Mouse (Mus musculus) lung, adult 2 months (tissue): ENCODE results near the gene Snx32. TPM values are rescaled to one million over a fixed set of nuclear protein-coding genes. Genes with fewer than 3 reads are reported as not detected.

ENCODE experiments used
- DNase-seq: peaks from one replicate; pipeline ENCODE4 v3.0.0; 2022
- H3K4me1 ChIP-seq: fragments of 200-500 bp; 2 replicates; pipeline ENCODE4 v1.6.1; 2011; ENCODE audit warnings: low read length; ENCODE audit not compliant: control insufficient read depth, insufficient read depth
- H3K4me3 ChIP-seq: fragments of 200-500 bp; replicated peaks from 2 replicates; pipeline ENCODE3; 2011; ENCODE audit warnings: low read depth, mild to moderate bottlenecking, control low read depth, low read length; ENCODE audit errors: extremely low read depth
- CTCF ChIP-seq: fragments of 200-500 bp; IDR thresholded peaks from 2 replicates; pipeline ENCODE4 v1.5.1; 2011; ENCODE audit warnings: mild to moderate bottlenecking, low read length, control low read depth; ENCODE audit not compliant: insufficient read depth
- POLR2A ChIP-seq: fragments of 200-500 bp; IDR thresholded peaks from 2 replicates; pipeline ENCODE4 v1.6.1; 2011; ENCODE audit warnings: low read depth, mild to moderate bottlenecking, control low read depth, low read length, borderline replicate concordance; ENCODE audit errors: extremely low read depth
- WGBS: fragments of 180-500 bp; shearing (Covaris S2); methylation state at CpG from one replicate; pipeline ENCODE4 v1.1.7; 2018; 5-methylcytosine and 5-hydroxymethylcytosine counted together
- polyA plus RNA-seq: library from polyadenylated mRNA; depleted of rRNA; stranded (reverse); fragments of >200 nt; gene quantifications from 2 replicates; pipeline ENCODE4 v1.2.3, GENCODE M21; 2012

The Snx32 gene
- polyA plus RNA-seq, 1 experiment = 15.6 TPM

GRCm38 (mm10) chr19:5461411-5461810 lies 48.9 kb downstream of the Snx32 start:
- WGBS = 83% methylated on average over 6 of the region's 6 CpGs

GRCm38 (mm10) chr19:5460465-5460911 lies 49.9 kb downstream of the Snx32 start, which contains the start of gene Fibp:
Gene Fibp, plus strand, starts transcription at chr19:5460615.
- peaks cover 8% of the 10 kb centered on the region for H3K4me1 ChIP-seq
- peak; percentile 89 for DNase-seq
- under 1% methylated on average over 32 of the region's 32 CpGs for WGBS

More at GRCm38 (mm10) chr19:5461411-5461810, 48.9 kb downstream of the Snx32 start:
- peaks cover 8% of the 10 kb centered on the region for H3K4me1 ChIP-seq
- TF ChIP-seq CTCF (no peak), POLR2A (no peak)
- peak overlapping the region; percentile 2 for H3K4me3 ChIP-seq
- no peak for DNase-seq

GRCm38 (mm10) chr19:5459896-5460295 lies 50.4 kb downstream of the Snx32 start:
- 20% methylated on average over 3 of the region's 3 CpGs for WGBS
- H3K4me1 ChIP-seq = peaks cover 8% of the 10 kb centered on the region
- no peak for TF ChIP-seq CTCF
- no peak for TF ChIP-seq POLR2A
- H3K4me3 ChIP-seq = no peak overlapping the region
- no peak for DNase-seq

More at GRCm38 (mm10) chr19:5460465-5460911, 49.9 kb downstream of the Snx32 start, which contains the start of gene Fibp:
- TF ChIP-seq POLR2A (peak; percentile 78), CTCF (no peak)
- H3K4me3 ChIP-seq = peak within 1 kb of the TSS; percentile 96

GRCm38 (mm10) chr19:5459019-5459418 lies 51.3 kb downstream of the Snx32 start:
- TF ChIP-seq CTCF (no peak), POLR2A (no peak)
- WGBS = 64% methylated on average over 7 of the region's 7 CpGs
- no peak overlapping the region for H3K4me3 ChIP-seq
- no peak for DNase-seq
- H3K4me1 ChIP-seq = peaks cover 6% of the 10 kb centered on the region

- Histone ChIP-seq H3K4me3 (peak within 1 kb of the TSS; percentile 97), H3K4me1 (peaks cover 3% of the 10 kb centered on the region; the same call in 1 of the 2 replicates)
- WGBS = 9% methylated on average over 14 of the region's 14 CpGs
- TF ChIP-seq CTCF = no peak
- TF ChIP-seq POLR2A = no peak
- no peak for DNase-seq
Observed at GRCm38 (mm10) chr19:5457746-5458442, 52.4 kb downstream of the Snx32 start, which contains the start of gene Ccdc85b. Gene Ccdc85b, minus strand, starts transcription at chr19:5457894.

GRCm38 (mm10) chr19:5456922-5457745 lies 53.2 kb downstream of the Snx32 start:
- peak; percentile 94; the same call in 1 of the 2 replicates for TF ChIP-seq POLR2A
- no peak for TF ChIP-seq CTCF
- WGBS = under 1% methylated on average over 69 of the region's 70 CpGs
- Histone ChIP-seq H3K4me1 (peaks cover 3% of the 10 kb centered on the region; the same call in 1 of the 2 replicates), H3K4me3 (peak overlapping the region; percentile 97)
- peak; percentile 94 for DNase-seq

GRCm38 (mm10) chr19:5456241-5456921 lies 54.0 kb downstream of the Snx32 start:
- H3K4me3 ChIP-seq = peak overlapping the region; percentile 97
- peak; percentile 49 for DNase-seq
- peaks cover 3% of the 10 kb centered on the region; the same call in 1 of the 2 replicates for H3K4me1 ChIP-seq
- TF ChIP-seq CTCF (no peak), POLR2A (peak; percentile 67; the same call in 1 of the 2 replicates)
- WGBS = 4% methylated on average over 26 of the region's 26 CpGs

GRCm38 (mm10) chr19:5455568-5455967 lies 54.8 kb downstream of the Snx32 start:
- Histone ChIP-seq H3K4me3 (peak overlapping the region; percentile 97), H3K4me1 (peaks cover 3% of the 10 kb centered on the region; the same call in 1 of the 2 replicates)
- TF ChIP-seq POLR2A = no peak
- no peak for TF ChIP-seq CTCF
- peak; percentile 6 for DNase-seq
- 52% methylated on average over 8 of the region's 8 CpGs for WGBS

- no peak for DNase-seq
- Histone ChIP-seq H3K4me1 (peaks cover 3% of the 10 kb centered on the region; the same call in 1 of the 2 replicates), H3K4me3 (no peak overlapping the region)
- 46% methylated on average over 12 of the region's 12 CpGs for WGBS
- TF ChIP-seq POLR2A (no peak), CTCF (no peak)
Observed at GRCm38 (mm10) chr19:5455037-5455436, 55.3 kb downstream of the Snx32 start.
